ENCODE assay signal across 8 mouse cellular contexts in genomic region chr13:80885103-80885833, GRCm38 (mm10). TPM values are rescaled to one million over a fixed set of nuclear protein-coding genes. Genes with fewer than 3 reads are reported as not detected.
DNase-seq lines count a peak whose midpoint lies in the region; ATAC-seq and TF ChIP-seq lines count a peak whose summit lies in the region.

No protein-coding gene starts in this region.

- TF ChIP-seq CTCF in lung, postnatal 0 days (IDR thresholded peaks at IDR 0.05) = no peak

- H3K27ac ChIP-seq in hindbrain, embryonic 11.5 days (ENCODE audit: low read depth, low read length) = peak overlapping the region; percentile 100
- peak overlapping the region; percentile 99 for H3K27ac ChIP-seq in lung, postnatal 0 days (ENCODE audit: low read length)

- peak overlapping the region; percentile 98 for H3K9ac ChIP-seq in hindbrain, embryonic 11.5 days (ENCODE audit: low read depth, low read length)
- H3K9ac ChIP-seq in lung, postnatal 0 days (replicated peaks; ENCODE audit: low read depth) = peak overlapping the region; percentile 90

- peak overlapping the region; percentile 81 for H3K4me3 ChIP-seq in hindbrain, embryonic 11.5 days (ENCODE audit: low read depth, low read length)
- H3K4me3 ChIP-seq in lung, postnatal 0 days (ENCODE audit: low read depth, low read length) = peak overlapping the region; percentile 63

- H3K36me3 ChIP-seq in hindbrain, embryonic 11.5 days (ENCODE audit: control insufficient read depth, insufficient read depth, low read length) = no peaks in the 10 kb centered on the region; the same call in 1 of the 2 replicates
- H3K36me3 ChIP-seq in lung, postnatal 0 days (ENCODE audit: insufficient read depth, low read length) = peaks cover 8% of the 10 kb centered on the region

- H3K4me1 ChIP-seq in hindbrain, embryonic 11.5 days (replicated peaks; ENCODE audit: control insufficient read depth, insufficient read depth, low read length) = no peaks in the 10 kb centered on the region
- peaks cover 2% of the 10 kb centered on the region; the same call in 1 of the 2 replicates for H3K4me1 ChIP-seq in lung, postnatal 0 days (ENCODE audit: insufficient read depth, low read depth, low read length)

- peak overlapping the region; percentile 40 for H3K4me2 ChIP-seq in hindbrain, embryonic 11.5 days (replicated peaks; ENCODE audit: low read depth, low read length)
- peak overlapping the region; percentile 62 for H3K4me2 ChIP-seq in lung, postnatal 0 days (replicated peaks; ENCODE audit: low read depth, low read length)

- no peaks in the 10 kb centered on the region for H3K27me3 ChIP-seq in hindbrain, embryonic 11.5 days (ENCODE audit: control insufficient read depth, insufficient read depth, low read length)
- no peaks in the 10 kb centered on the region for H3K27me3 ChIP-seq in lung, postnatal 0 days (replicated peaks; ENCODE audit: insufficient read depth, low read length)

- under 1% methylated on average over 47 of the region's 47 CpGs for WGBS in hindbrain, embryonic 11.5 days
- under 1% methylated on average over 47 of the region's 47 CpGs for WGBS in lung, postnatal 0 days

- peak; percentile 15; the same call in 1 of the 2 replicates for TF ChIP-seq EP300 in lung, postnatal 0 days (IDR thresholded peaks at IDR 0.05)

- ATAC-seq in hindbrain, embryonic 11.5 days (ENCODE audit: low FRiP score) = peak; percentile 89
- ATAC-seq in lung, postnatal 0 days = peak; percentile 86

- H3K9me3 ChIP-seq in hindbrain, embryonic 11.5 days (ENCODE audit: control insufficient read depth, low read length) = no peaks in the 10 kb centered on the region
- no peaks in the 10 kb centered on the region for H3K9me3 ChIP-seq in lung, postnatal 0 days (ENCODE audit: low read length)

- DNase-seq in Muller cell, postnatal 12 days (ENCODE audit: inconsistent ontology term) = peak; percentile 99
- peak; percentile 97 for DNase-seq in cerebellum, adult 9-11 months
- DNase-seq in frontal cortex, adult 2 months (ENCODE audit: extremely low spot score in 1 of 2, low spot score in 1 of 2) = peak; percentile 92 to 95
- DNase-seq in hindbrain, embryonic 11.5 days (ENCODE audit: low spot score) = peak; percentile 96
- DNase-seq in layer of hippocampus, adult 9-11 months = peak; percentile 96
- peak; percentile 98 for DNase-seq in lung, postnatal 0 days (ENCODE audit: low spot score)
- DNase-seq in ovary, postnatal 10 days (ENCODE audit: low spot score) = peak; percentile 71
- DNase-seq in thymus, postnatal 0 days (ENCODE audit: low spot score) = peak; percentile 96

RNA-seq across cellular contexts. Expression of gene Arrdc3, which starts 2.1 kb away (rescaled TPM):
- polyA plus RNA-seq in frontal cortex, adult 2 months (2012; rRNA removed) = 29.4 and 31.8 TPM in 2 replicates
- 56.4 and 64.3 TPM in 2 replicates for polyA plus RNA-seq in hindbrain, embryonic 11.5 days (2014; fragmentation: Nextera tagmentation; extraction: Ambion mirVana)
- 59.5 and 62.9 TPM in 2 replicates for polyA plus RNA-seq in lung, postnatal 0 days (2015; fragmentation: Nextera tagmentation; extraction: Ambion mirVana)
- 14.8 and 21.3 TPM in 2 replicates for polyA plus RNA-seq in thymus, postnatal 0 days (2015; fragmentation: Nextera tagmentation; extraction: Ambion mirVana)

Comparison
In these comparisons a context has a peak if more than half of its experiments do, and no peak if none do; other contexts are left out.
1. Peak in every context shown above with its lines: DNase-seq, ATAC-seq, H3K4me3 ChIP-seq and H3K27ac ChIP-seq.